Mouse (Mus musculus): ENCODE measurements around the gene Ninj2.

Ninj2 gene

DNA sequence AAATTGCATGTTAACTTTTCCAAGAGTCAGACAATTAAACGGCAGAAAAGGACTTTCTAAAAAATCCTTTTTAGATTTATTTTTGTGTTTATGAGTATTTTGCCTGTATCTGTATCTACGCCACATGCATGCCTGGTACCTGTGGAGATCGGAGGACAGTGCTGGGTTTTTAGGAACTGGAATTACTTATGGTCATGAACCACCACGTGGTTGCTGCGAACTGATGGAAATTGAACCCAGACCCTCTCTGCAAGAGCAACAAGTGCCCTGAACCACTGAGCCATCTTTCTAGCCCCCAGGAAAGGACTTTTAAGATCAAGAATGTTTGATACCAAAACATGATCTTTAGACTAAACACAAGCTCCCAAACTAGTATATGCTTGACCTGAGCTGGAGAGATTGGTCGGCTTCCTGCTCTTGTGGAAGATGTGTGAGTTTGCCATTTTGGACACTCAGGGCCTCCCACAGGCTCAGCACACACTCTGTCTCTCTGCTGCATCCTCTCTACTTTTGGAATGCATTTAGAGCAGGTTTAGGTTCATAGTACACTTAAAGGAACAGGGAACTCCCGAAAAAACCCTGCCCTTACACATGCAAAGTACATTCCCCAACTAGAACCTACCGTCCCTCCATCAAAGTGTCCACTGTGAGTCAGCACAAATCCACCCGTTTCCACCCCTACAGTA, 1.1 kb downstream of the Ninj2 start:
- DNase-seq, result no peak

DNA sequence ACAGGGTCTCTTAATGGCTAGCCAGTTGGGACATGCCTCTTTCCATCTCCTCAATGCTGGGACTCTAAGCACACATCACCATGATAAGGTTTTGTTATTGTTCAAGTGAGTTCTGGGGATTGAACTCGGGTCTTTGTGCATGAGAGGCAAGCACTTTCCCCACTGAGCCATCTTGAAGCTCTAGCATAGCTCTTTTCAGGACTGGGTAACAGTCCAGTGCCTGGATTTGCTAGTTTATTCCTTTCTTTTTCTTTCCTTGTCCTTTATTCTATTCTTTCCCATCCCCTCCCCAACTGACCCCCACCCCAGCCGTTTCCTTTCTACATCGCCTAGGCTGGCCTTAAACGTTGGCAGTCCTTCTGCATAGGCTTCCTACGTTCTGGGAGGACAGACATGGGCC, 1.9 kb downstream of the Ninj2 start:
- DNase-seq, result no peak

DNA sequence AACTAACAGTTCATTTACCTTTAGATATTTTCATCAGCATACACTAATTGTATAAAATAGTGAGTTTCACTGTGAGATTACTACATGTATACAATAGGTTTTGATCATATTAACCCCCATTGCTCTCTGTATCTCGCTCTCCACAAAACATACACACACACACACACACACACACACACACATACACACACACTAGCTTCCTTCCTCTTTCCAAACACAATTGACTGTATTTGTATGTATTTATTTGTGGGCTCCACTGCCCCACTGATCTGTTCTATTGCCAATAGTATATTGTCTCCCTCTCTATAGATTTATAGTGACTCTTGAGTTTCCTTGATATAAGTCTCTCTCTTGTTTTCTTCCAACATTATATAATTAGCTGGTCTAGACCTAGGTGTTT, 2.4 kb downstream of the Ninj2 start:
- DNase-seq, result no peak

DNA sequence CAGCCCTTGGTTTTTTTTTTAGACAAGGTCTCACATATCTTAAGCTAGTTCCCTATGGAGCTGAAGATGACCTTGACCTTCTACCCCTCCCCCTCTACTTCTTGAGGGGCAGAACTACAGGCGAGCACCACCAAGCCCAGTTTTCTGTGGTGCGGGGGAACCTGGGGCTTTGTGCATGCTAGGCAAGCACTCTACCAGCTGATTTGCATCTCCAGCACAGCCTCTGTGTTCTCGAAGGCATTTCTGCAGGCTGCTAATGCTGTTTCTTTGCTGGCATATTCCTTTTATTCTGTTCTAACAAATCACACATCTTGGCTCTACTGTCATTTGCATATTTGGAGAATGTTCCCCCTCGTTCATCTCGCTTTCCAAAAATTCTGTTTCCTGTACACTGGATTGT, 6.2 kb downstream of the Ninj2 start:
- DNase-seq, result no peak

DNA sequence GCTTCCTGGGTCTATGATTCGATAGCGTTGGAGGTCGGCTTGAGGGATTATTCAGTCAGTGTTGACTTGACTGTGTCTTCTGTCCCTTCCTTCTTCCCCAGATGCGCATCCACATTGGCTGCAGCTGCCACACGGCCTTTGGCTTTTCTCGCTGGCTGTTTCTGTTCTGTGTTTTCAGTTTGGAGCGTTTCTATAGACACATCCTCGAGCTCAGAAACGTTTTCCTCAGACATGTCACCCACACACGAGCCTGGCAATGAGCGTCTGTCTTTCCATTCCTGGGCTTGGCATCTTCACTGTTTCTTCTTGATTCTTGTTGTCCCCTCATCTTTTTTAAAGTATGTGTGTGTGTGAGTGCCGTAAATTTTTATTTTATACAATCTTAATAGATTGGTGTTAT, 8.1 kb downstream of the Ninj2 start:
- no peak for DNase-seq

DNA sequence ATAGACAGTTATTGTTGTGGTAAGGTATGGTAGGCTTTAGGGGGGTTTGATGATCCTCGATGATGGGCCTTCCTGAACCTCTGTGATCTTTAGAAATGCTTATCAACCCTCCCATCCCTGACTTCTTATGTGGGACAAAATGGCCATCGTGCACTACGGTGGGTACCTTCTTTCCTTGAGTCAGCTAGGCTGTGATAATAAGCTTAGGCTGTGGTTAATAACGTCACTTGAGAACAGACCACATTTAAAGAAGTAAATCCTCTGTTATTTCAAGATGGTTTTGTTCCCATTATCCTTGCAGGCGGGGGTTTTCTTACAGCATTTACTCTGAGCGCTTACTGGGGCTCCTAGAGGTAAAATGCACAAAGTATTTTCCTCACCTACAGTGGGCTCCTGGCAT, 8.8 kb downstream of the Ninj2 start:
- DNase-seq, result no peak

DNA sequence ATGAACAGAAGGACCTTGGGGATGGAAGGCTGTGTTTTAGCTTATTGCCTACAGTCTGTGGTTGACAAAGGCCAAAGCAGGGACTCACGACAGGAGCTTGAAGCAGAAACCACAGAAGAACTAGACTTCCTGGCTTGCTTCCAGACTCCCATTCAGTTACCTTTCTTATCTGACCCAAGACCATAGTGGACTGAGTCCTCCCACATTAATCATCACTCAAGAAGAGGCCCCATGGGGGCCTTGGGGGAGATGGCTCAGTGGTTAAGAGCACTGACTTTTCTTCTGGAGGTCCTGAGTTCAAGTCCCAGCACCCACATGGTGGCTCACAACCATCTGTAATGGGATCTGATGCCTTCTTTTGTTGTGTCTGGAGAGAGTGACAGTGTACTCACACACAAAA, 10.0 kb downstream of the Ninj2 start:
- no peak for DNase-seq

DNA sequence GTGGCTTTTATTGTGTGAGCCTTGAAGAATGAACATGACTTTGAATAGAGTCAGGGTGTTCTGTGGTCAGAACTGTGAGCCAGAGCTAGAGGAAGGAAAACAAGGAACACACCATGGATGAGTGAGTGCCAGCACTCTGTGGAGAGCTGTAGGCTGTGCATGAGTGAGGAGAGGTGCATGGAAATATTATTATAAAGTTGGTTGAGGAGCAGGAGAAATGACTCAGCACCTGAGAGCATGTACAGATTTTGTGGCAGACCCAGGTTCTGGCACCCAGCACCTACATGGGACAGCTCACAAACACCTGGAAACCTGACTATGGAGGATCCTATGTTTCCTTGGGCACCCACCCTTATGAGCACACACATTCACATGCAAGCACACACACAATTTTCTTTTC, 11.9 kb downstream of the Ninj2 start:
- DNase-seq, result no peak

DNA sequence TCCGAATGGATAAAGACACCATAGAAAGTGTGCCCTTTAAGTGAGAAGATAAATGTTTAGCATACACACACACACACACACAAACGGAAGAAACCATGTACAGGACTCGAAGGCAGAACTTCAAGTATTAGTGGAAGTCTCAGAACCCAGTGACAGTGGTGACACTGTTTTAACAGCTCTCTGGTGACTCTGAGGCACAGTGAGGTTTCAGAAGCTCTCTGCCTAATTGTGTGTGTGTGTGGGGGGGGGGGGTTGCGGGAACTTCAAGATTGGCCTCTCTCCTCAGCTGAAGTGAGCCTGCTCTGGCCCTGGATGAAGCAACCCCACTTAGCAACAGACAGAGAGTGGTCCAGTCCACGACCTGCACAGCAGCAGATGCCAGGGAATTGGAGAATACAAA, 14.4 kb downstream of the Ninj2 start:
- DNase-seq, result no peak

DNA sequence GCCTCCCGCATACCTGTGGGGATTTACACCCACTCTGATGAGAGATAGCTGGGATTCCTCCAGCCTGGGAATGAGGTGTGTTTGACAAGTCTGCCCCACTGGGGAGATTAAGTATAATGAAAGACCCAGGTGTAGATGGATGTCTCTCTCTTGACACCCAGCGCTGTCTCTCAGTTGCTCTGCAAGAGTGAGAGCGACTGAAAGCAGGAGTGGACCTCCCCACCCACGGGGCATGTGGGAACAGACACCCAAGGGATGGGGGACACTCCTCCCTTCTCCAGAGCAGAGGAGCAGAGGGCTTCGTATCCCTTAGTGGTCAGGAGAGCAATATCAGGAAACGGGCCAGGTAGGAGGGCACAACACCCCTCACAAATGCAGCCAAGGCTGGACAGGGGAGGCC, 14.9 kb downstream of the Ninj2 start:
- DNase-seq, result no peak

DNA sequence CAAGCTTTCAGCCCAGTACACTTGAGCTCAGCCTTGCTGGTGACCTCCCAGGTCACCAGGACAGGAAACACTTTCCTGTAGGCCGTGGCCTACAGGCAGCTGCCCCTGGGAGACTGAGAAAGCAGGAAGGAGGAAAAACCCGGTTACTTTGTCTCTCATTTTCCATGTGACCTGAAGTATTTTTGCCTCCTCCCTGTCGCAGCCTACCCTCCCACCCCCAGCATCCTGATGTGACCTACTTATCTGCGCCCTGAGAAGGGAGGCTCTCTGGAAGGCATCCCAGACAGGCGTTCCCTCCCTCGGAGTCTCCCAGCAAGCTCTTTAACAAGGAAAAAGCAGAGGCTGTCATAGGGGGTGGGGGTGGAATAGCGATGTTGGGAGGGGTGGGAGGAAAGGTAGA, 16.0 kb downstream of the Ninj2 start:
- DNase-seq, result peak; percentile 73 to 85

DNA sequence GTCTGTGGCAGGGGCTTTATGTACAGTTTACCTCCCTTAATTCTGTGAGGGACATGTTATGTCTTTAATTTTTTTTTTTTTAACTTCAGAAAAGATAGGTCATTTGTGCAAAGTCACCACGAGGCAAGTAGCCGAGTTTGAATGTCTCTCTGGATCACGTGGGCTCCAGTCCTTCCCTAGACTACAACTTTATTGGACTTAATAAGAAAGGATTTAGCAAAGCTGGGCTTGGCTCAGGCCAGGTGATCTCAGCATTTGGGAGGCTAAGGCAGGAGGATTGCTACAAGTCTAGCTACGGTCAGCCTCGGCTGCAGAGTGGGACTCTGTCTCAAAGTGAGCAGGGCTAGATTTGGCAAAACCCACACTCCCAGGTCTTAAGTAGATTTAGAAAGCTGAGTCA, 16.8 kb downstream of the Ninj2 start:
- no peak for DNase-seq

DNA sequence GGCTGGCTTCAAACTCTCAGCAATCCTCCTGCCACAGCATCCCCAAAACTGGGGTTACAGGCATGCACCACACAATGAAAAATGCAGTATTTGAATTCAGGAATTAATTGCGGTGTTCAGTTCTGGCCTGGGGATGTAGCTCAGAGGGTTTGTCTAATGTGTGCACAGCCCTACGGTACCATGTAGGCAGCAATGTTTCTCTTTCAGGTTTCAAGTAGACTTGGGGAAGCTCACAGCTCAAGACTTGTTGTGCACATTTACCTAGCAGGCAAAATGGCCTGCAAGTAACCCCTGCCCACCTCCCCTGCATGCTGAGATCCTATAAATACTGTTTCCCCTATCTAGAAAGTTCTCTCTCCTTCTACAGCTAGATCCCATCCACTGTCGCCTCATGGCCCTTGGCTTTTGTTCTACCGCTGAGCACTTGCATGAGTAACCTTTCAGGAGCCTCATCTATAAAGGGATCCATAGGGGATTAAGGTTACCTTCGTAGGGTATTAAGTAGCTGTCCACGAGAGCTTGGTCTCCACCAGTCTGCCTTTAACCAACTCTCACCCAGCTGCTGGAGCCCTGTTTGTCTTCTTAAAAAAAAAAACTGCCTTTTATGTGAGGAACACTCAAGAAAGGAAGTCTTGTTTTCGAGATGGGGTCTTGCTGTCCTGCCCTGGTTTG, 17.7 kb downstream of the Ninj2 start:
- DNase-seq, result no peak

DNA sequence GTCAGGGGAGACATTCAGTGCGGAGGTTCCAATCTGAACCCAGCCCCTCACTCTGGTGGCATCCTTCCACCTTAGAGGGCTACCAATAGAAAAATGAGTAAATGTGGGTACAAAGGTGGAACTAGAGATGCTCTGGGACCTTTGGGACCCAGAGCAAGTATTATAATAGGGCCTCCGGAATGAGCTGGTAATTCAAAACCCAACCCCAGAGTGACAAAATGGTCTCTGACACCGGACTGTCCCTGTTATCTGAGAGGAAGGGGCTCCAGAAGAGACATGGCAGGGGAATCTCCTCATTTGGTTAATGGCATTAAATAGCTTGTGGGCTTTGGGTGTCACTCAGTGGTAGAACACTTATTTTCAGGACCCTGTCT, 18.2 kb downstream of the Ninj2 start:
- DNase-seq, result no peak

DNA sequence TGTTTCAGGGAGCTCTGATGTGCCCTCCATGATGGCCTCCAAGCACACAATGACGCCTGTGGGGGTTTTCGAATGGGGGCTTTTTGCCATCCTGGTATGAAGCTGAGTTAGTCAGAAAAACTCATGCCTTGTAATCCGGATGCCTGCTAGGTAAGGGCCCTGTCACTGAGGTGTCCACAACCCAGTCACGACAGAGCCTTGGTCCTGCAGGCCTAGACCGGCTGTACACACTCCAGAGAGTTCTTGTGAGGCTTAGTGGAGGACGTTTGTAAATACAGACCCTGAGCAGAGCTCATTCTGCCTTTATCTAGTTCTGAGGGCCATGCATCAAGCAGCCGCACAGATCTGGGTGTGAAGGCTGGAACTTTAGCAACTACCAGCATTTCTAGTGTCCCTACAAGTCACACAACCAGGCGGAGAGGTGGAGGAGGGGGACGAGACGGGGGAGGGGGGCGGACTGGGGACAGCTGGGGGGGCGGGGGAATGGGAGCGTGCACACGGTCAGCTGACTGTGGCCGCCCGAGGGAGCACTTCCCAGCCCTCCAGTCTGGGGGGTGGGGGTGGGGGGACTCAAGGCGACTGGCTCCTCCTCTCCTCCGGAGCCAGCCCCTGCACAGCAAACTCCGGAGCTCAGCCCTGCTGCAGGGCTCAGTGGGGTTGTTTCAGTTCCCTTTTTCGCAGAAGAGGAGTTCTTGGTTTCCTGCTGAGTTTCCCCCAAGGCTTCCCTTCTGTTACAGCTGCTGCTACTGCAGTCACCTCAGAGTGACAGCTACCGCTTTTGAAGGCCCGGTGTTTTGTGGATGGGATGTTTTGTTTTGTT, 19.0 kb downstream of the Ninj2 start:
- peak; percentile 69 to 82 for DNase-seq

DNA sequence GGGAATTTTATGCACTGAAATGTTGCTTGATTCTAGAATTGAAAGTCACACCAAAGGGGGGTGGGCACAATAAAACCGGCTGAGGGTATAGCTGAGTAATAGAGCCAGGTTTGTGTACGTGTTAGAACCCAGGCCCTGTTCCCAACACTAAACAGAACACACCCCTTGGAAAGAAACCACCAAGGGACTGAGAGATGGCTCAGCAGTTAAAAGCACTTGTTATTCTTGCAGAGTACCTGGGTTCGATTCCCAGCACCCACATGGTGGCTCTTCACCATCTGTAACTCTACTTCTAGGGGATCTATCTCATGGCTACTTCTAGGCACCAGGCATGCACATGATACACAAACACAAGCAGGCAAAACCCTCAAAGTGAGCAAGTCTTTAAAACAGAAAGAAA, 20.7 kb downstream of the Ninj2 start:
- DNase-seq, result no peak

DNA sequence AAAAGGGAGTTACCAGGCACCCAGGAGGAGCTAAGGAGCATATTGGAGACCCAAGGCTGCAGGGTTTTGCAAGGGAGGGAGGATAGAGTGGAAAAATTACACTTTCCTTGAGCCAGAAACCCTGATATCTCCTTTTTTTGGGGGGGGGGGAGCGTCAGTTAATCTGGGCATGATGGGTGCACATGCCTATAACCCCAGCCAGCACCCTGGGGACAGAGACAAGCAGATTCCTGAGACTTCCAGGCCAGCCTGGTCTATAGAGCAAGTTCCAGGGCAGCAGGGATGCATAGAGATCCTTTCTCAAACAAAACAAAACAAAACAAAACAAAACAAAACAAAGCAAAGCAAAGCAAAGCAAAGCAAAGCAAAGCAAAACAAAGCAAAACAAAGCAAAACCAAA, 21.1 kb downstream of the Ninj2 start:
- DNase-seq, result no peak

DNA sequence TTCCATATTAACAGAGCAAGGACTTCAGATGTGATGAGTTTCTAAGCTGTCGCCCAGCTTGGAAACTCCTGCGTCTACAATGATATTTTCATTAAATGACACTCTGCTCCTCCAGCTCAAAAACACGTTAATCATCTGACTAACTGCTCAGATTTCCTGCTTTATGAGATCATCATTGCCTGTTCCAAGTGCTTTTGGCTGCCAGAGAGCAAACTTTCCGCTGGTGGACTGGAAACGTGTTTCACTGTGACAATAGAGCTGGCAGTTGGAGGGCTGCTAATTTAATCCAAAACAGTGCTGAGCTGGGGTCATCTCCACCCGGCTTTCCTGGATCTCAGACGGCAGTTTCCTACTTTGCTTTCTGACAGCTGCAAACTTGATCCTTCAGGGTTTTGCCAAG, 21.5 kb downstream of the Ninj2 start:
- DNase-seq, result peak; percentile 69 to 85

DNA sequence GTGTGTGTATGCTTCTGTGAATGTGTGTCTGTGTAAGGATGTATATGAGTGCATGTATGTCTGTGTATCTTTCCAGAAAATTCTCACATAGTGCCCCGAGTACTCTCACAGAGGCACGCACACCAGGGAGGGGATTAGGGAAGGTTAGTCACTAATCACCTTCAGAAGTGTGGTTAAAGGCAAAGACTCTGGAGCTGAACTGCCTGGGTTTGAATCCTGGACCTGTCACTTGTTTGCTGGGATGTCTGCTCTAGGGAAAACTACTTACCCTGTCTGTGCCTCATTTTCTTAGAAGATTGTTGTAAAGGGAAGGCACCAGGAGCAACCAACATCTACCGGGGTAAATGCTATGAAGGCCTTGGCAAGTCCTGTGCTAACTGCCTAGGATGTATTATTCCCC, 22.3 kb downstream of the Ninj2 start:
- no peak for DNase-seq

DNA sequence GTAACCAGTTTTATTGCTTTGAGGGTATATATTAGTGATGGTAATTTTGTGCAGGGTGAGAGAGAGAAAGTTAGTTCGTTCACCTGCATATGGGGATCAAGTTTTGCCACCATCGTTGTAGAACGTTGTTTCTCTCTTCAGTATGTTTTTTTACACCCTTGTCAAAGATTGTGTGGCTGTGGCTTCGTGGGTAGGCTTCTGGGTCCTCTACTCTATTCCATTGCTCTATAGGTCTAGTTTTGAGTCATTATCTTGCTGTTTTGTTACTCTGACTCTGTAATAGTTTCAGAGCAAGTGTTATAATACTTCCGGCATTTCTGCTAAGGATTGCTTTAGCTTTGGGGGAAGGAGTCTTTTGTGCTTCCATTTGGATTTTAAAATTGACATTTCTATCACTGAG, 26.7 kb downstream of the Ninj2 start:
- no peak for DNase-seq

DNA sequence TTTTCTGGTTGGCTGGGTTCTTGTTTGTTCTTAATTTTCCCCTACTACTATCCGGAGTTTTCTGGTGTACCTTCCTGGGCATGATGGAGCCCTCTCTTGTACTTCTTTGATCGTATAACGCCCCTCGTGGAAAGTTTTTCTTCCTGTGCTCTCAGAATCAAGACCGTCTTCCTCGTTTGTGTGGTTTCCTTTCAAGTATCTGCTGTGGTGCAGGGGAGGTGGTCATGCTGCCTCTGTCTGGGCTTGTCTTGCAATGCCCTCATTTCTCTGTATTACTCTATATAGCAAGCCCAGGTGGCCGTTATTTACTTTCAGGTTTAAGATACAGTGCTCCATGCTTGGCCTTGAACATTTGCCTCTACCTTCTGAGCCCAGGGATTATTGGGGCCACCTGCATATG, 31.5 kb downstream of the Ninj2 start:
- no peak for DNase-seq

DNA sequence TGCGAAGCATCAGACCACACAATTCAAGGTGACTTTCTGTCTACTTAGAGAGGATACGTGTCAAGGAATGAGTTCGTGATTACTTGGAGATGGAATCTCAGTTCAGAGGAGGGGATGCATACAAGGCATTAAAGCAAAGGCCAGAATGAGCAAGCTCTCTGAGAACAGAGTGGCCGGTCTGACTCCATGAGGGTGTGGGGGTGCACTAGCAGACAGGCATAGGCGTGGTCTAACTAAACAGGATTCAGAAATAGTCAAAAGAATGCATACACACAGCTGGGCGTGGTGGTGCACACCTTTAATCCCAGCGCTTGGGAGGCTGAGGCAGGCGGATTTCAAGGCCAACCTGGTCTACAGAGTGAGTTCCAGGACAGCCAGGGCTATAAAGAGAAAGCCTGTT, 33.3 kb downstream of the Ninj2 start:
- no peak for DNase-seq

DNA sequence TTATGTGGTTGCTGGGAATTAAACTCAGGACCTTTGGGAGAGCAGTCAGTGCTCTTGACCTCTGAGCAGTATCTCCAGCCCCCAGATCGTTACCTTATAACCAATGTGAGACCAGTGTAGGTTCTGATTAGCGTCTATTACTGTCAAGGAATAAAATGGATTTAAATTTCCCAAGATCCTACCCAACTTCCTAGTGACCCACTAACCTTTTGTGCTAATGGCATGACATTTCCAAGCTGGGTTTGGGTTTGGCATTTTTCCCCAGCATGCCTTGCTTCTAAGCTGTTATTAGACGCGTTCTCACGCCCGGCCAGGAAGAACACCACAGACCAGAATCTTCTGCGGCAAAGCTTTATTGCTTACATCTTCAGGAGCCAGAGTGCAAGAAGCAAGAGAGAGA, 34.2 kb downstream of the Ninj2 start:
- no peak for DNase-seq

DNA sequence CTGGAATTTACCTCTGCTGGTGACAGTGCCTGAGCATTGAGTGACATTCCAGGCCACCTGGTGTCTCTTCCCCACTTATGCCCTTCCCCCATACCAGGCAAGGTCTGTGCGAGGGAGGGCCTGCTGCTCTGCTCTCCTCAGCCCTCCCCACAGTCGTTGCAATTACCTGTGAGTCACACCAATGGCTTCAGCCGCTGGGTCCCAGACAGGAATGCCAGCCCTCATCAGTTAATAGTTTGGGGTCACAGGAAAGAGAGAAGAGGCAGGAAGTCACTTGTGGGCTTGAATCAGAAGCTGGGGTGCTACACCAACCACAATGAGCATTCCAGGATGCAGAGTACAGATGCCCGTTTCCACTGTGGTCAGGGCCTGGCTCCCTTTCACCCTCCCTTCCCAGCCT, 41.6 kb downstream of the Ninj2 start:
- DNase-seq, result no peak

Measured in kidney, postnatal 36 days (tissue).